Mouse (Mus musculus) embryonic facial prominence, embryonic 11.5 days (tissue): ENCODE measurements around the gene Specc1. TPM values are rescaled to one million over a fixed set of nuclear protein-coding genes. Genes with fewer than 3 reads are reported as not detected.

Experiments
- ATAC-seq: fragments of 200-750 bp; cut with Nextera tagmentation; replicated peaks from 2 replicates; pipeline ENCODE4 v1.8.0; 2017; ENCODE audit warnings: low read depth; ENCODE audit not compliant: insufficient number of reproducible peaks, low FRiP score, low TSS enrichment
- DNase-seq: peaks from one replicate; pipeline ENCODE4 v3.0.0-alpha.2; 2015; ENCODE audit warnings: low spot score
- H3K27ac ChIP-seq: fragments of 300-500 bp; sonication (generic); replicated peaks from 2 replicates; pipeline ENCODE4 v1.5.1; 2014; ENCODE audit warnings: mild to moderate bottlenecking, low read depth, low read length, control low read depth
- H3K27me3 ChIP-seq: fragments of 300-500 bp; sonication (generic); 2 replicates; pipeline ENCODE4 v1.6.1; 2014; ENCODE audit warnings: mild to moderate bottlenecking, low read length, moderate library complexity, mixed read lengths; ENCODE audit not compliant: control insufficient read depth, insufficient read depth
- H3K36me3 ChIP-seq: fragments of 300-500 bp; sonication (generic); replicated peaks from 2 replicates; pipeline ENCODE4 v1.6.1; 2014; ENCODE audit warnings: low read depth, mild to moderate bottlenecking, low read length, moderate library complexity, mixed read lengths; ENCODE audit not compliant: control insufficient read depth, insufficient read depth
- H3K4me1 ChIP-seq: fragments of 300-500 bp; sonication (generic); 2 replicates; pipeline ENCODE4 v1.6.1; 2014; ENCODE audit warnings: low read length, mixed read lengths; ENCODE audit not compliant: control insufficient read depth, insufficient read depth
- H3K4me2 ChIP-seq: fragments of 300-500 bp; sonication (generic); 2 replicates; pipeline ENCODE4 v1.6.1; 2014; ENCODE audit warnings: low read depth, mild to moderate bottlenecking, control low read depth, low read length, moderate library complexity
- H3K4me3 ChIP-seq: fragments of 300-500 bp; sonication (generic); 2 replicates; pipeline ENCODE4 v1.5.1; 2014; ENCODE audit warnings: low read depth, low read length, control low read depth
- H3K9ac ChIP-seq: fragments of 300-500 bp; sonication (generic); replicated peaks from 2 replicates; pipeline ENCODE4 v1.6.1; 2014; ENCODE audit warnings: mild to moderate bottlenecking, control low read depth, low read length
- H3K9me3 ChIP-seq: fragments of 300-500 bp; sonication (generic); replicated peaks from 2 replicates; pipeline ENCODE4 v1.6.1; 2016; ENCODE audit warnings: mild to moderate bottlenecking, low read length, inconsistent platforms, mixed read lengths; ENCODE audit not compliant: control insufficient read depth
- WGBS: fragments of 180-500 bp; shearing (Covaris S2); extraction: QIAGEN DNeasy Blood & Tissue Kit; methylation state at CpG from one replicate; pipeline ENCODE4 v1.1.7; 2014; 5-methylcytosine and 5-hydroxymethylcytosine counted together
- polyA plus RNA-seq: library from polyadenylated mRNA; unstranded; fragments of >200 nt; fragmentation: Nextera tagmentation; extraction: Ambion mirVana; gene quantifications from 2 replicates; pipeline ENCODE4 v1.2.1, GENCODE M21; 2014

The Specc1 gene
- polyA plus RNA-seq, 1 experiment from 2014 or later = 17.2 TPM

GRCm38 (mm10) chr11:62077157-62077865 lies 120.7 kb downstream of the Specc1 start:
- Histone ChIP-seq H3K9ac (peak overlapping the region; percentile 91), H3K4me3 (peak overlapping the region; percentile 68), H3K4me2 (peak overlapping the region; percentile 74), H3K27me3 (no peaks in the 10 kb centered on the region), H3K36me3 (no peaks in the 10 kb centered on the region), H3K9me3 (no peaks in the 10 kb centered on the region), H3K4me1 (no peaks in the 10 kb centered on the region), H3K27ac (peak overlapping the region; percentile 93)
- 1% methylated on average over 40 of the region's 51 CpGs for WGBS
- DNase-seq = peak; percentile 43
- peak; percentile 65; the same call in 1 of the 2 replicates for ATAC-seq

DNA sequence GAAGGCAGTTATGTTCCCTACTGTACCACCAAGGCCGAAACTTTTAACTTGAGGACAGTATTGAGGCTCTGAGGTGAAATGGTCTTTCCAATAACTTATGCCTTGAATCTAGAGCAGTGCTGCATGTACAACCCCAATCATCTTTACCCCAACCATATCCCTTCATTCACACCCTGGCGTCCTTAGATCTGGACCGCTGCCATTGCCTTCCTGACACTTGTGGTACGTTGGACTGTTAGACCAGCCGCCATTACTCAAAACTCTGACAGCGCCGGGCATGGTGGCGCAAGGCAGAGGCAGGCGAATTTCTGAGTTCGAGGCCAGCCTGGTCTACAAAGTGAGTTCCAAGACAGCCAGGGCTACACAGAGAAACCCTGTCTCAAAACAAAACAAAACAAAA lies 121.8 kb downstream of the Specc1 start:
- Histone ChIP-seq H3K27me3 (no peaks in the 10 kb centered on the region), H3K4me2 (no peak overlapping the region), H3K27ac (no peak overlapping the region), H3K4me1 (no peaks in the 10 kb centered on the region), H3K36me3 (no peaks in the 10 kb centered on the region), H3K9ac (no peak overlapping the region), H3K4me3 (no peak overlapping the region), H3K9me3 (no peaks in the 10 kb centered on the region)
- WGBS = 97% methylated on average over 10 of the region's 10 CpGs
- no peak for DNase-seq
- no peak for ATAC-seq

DNA sequence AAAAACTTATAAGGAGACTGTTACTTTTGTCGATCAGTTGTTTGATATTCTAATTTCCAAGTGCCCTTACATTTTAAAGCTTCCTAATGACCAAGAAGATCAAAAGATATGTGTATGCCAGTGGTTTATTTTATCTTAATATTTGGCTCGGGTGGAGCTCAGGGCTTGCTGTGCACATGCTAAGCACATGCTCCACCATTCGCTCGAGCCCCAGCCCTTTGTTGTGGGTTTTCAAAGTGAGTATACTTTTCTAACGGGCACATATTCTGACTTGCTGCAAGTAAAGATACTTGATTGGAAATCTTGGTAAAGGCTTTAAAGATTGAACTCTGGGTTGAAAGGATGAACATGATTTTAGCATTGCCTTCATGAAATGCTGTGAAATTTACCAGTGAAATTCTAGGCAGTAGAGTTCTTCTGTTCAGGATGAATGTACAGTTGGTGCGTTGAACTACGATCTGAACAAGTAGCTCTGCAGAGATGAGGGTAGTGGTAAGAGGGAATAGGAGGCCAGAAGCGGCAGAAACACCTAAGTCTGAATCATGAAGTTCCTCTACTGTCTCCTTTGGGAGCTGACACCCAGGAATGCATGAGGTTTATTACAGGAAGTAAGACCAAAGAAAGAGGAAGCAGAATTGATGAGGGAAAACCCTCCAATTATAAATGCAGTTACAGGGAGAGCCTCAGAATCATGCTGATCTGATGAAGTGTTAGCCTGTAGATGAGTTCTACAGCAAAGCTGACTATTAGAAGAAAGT lies 122.7 kb downstream of the Specc1 start:
- H3K4me2 ChIP-seq = no peak overlapping the region
- no peaks in the 10 kb centered on the region for H3K9me3 ChIP-seq
- DNase-seq = no peak
- H3K4me3 ChIP-seq = no peak overlapping the region
- H3K27me3 ChIP-seq = no peaks in the 10 kb centered on the region
- H3K9ac ChIP-seq = no peak overlapping the region
- H3K27ac ChIP-seq = no peak overlapping the region
- WGBS = 82% methylated on average over 8 of the region's 8 CpGs
- H3K4me1 ChIP-seq = no peaks in the 10 kb centered on the region
- no peak for ATAC-seq
- H3K36me3 ChIP-seq = no peaks in the 10 kb centered on the region

- Histone ChIP-seq H3K4me2 (no peak overlapping the region), H3K27me3 (no peaks in the 10 kb centered on the region), H3K9me3 (no peaks in the 10 kb centered on the region), H3K36me3 (no peaks in the 10 kb centered on the region), H3K4me1 (no peaks in the 10 kb centered on the region), H3K9ac (no peak overlapping the region), H3K4me3 (no peak overlapping the region), H3K27ac (no peak overlapping the region)
- no peak for ATAC-seq
- no peak for DNase-seq
- WGBS = 71% methylated on average over 2 of the region's 2 CpGs
Observed at GRCm38 (mm10) chr11:62080476-62080875, 123.9 kb downstream of the Specc1 start.

- Histone ChIP-seq H3K9me3 (no peaks in the 10 kb centered on the region), H3K9ac (no peak overlapping the region), H3K4me1 (no peaks in the 10 kb centered on the region), H3K4me3 (no peak overlapping the region), H3K36me3 (no peaks in the 10 kb centered on the region), H3K4me2 (no peak overlapping the region), H3K27me3 (no peaks in the 10 kb centered on the region), H3K27ac (no peak overlapping the region)
- DNase-seq (no peak), ATAC-seq (no peak)
- 76% methylated on average over 2 of the region's 2 CpGs for WGBS
Observed at GRCm38 (mm10) chr11:62086648-62087047, 130.1 kb downstream of the Specc1 start.

DNA sequence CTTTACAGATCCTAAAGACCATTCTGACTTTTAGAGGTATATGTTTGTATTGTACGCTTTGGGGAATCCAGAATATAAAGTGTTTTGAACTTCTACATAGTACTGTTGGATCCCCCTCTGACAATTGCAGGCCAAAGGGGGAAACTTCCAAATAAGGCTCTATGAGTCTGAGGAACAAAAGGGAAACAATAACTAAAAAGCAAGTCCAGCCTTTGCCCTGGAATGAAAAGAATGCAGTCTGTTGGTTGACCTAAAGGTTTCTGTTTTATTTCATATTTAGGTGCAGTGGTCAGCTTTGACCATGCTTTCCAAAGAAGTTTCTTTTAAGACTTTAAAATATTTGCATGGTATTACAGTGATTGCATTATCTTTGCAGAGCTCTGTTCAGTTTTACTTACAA lies 130.5 kb downstream of the Specc1 start:
- no peaks in the 10 kb centered on the region for H3K27me3 ChIP-seq
- WGBS = 78% methylated on average over 1 of the region's 1 CpGs
- H3K27ac ChIP-seq = no peak overlapping the region
- no peak overlapping the region for H3K4me2 ChIP-seq
- no peak for DNase-seq
- no peaks in the 10 kb centered on the region for H3K36me3 ChIP-seq
- H3K4me1 ChIP-seq = no peaks in the 10 kb centered on the region
- no peak overlapping the region for H3K9ac ChIP-seq
- no peaks in the 10 kb centered on the region for H3K9me3 ChIP-seq
- no peak for ATAC-seq
- H3K4me3 ChIP-seq = no peak overlapping the region

GRCm38 (mm10) chr11:62088651-62089050 lies 132.1 kb downstream of the Specc1 start:
- no peaks in the 10 kb centered on the region for H3K4me1 ChIP-seq
- no peak overlapping the region for H3K4me3 ChIP-seq
- WGBS = 76% methylated on average over 3 of the region's 3 CpGs
- H3K27ac ChIP-seq = no peak overlapping the region
- no peaks in the 10 kb centered on the region for H3K9me3 ChIP-seq
- H3K9ac ChIP-seq = no peak overlapping the region
- H3K27me3 ChIP-seq = no peaks in the 10 kb centered on the region
- no peaks in the 10 kb centered on the region for H3K36me3 ChIP-seq
- ATAC-seq (no peak), DNase-seq (no peak)
- H3K4me2 ChIP-seq = no peak overlapping the region

DNA sequence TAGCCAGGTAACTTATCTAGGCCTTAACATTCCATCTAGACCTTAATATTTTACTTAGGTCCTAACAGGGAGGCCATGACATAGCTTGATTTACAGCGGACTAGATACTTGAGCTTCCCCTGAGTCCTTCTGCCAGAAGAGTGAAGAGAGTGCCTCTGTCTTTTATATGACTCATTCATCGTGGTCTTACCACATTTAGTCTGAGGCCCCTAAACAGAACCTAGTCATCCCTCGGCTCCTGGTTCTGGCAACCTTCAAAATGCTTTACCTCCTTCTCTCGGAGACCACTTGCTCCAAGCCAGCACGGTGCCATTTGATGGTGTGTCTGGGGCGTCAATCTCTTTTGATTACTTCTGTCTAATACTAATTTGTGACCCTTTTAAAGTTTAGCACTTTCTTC lies 133.8 kb downstream of the Specc1 start:
- Histone ChIP-seq H3K27ac (no peak overlapping the region), H3K4me3 (no peak overlapping the region), H3K4me2 (no peak overlapping the region), H3K9ac (no peak overlapping the region), H3K36me3 (no peaks in the 10 kb centered on the region), H3K27me3 (no peaks in the 10 kb centered on the region), H3K9me3 (no peaks in the 10 kb centered on the region), H3K4me1 (no peaks in the 10 kb centered on the region)
- ATAC-seq (no peak), DNase-seq (no peak)
- 85% methylated on average over 6 of the region's 6 CpGs for WGBS
